Mouse (Mus musculus) megakaryocyte progenitor cell, adult 5-6 weeks (primary cell): ENCODE measurements at regions not wholly inside any gene's neighbourhood (a gene's known extent, or its start where the extent isn't known, plus 50 kb on each side); places are given as distances from the start of the nearest gene placed in this dataset.

Experiments
- ATAC-seq: replicated peaks from 2 replicates; pipeline ENCODE4 v1.8.0; 2016; ENCODE audit warnings: mild to moderate bottlenecking, moderate TSS enrichment, inconsistent platforms; ENCODE audit not compliant: poor library complexity

GRCm38 (mm10) chr1:73153438-73154097, 137.9 kb upstream of the Tnp1 start:
- no peak for ATAC-seq

- no peak for ATAC-seq
Measured at GRCm38 (mm10) chr1:73149926-73150325, 134.2 kb upstream of the Tnp1 start.

GRCm38 (mm10) chr1:73142845-73143244, 127.1 kb upstream of the Tnp1 start:
- no peak for ATAC-seq

GRCm38 (mm10) chr1:73140557-73141345, 125.0 kb upstream of the Tnp1 start:
- no peak for ATAC-seq

GRCm38 (mm10) chr1:73130215-73130861, 114.6 kb upstream of the Tnp1 start:
- no peak for ATAC-seq

- ATAC-seq = no peak
Measured at GRCm38 (mm10) chr1:73123012-73123411, 107.3 kb upstream of the Tnp1 start.

GRCm38 (mm10) chr1:73118661-73119060, 103.0 kb upstream of the Tnp1 start:
- ATAC-seq = no peak

GRCm38 (mm10) chr1:73116526-73116925, 100.8 kb upstream of the Tnp1 start:
- ATAC-seq = no peak

GRCm38 (mm10) chr1:73115854-73116253, 100.1 kb upstream of the Tnp1 start:
- ATAC-seq = no peak

- no peak for ATAC-seq
Measured at GRCm38 (mm10) chr1:73113137-73113536, 97.4 kb upstream of the Tnp1 start.

GRCm38 (mm10) chr1:73112711-73113110, 97.0 kb upstream of the Tnp1 start:
- ATAC-seq = no peak

GRCm38 (mm10) chr1:73111911-73112310, 96.2 kb upstream of the Tnp1 start:
- no peak for ATAC-seq

GRCm38 (mm10) chr1:73105856-73106463, 90.3 kb upstream of the Tnp1 start:
- no peak for ATAC-seq

GRCm38 (mm10) chr1:73097645-73098440, 82.1 kb upstream of the Tnp1 start:
- no peak for ATAC-seq

GRCm38 (mm10) chr1:73089636-73090035, 73.9 kb upstream of the Tnp1 start:
- no peak for ATAC-seq

GRCm38 (mm10) chr1:73088494-73088893, 72.8 kb upstream of the Tnp1 start:
- ATAC-seq = no peak

GRCm38 (mm10) chr1:73084946-73085345, 69.2 kb upstream of the Tnp1 start:
- ATAC-seq = no peak

- no peak for ATAC-seq
Measured at GRCm38 (mm10) chr1:73083396-73083795, 67.7 kb upstream of the Tnp1 start.

- no peak for ATAC-seq
Measured at GRCm38 (mm10) chr1:73079518-73079917, 63.8 kb upstream of the Tnp1 start.

- no peak for ATAC-seq
Measured at GRCm38 (mm10) chr1:73077156-73077555, 61.4 kb upstream of the Tnp1 start.
